Mouse (Mus musculus) ES-Bruce4 (cell line): ENCODE results near the gene Mvb12b.

Source experiments
- CTCF ChIP-seq: IDR thresholded peaks from one replicate; pipeline ENCODE4 v1.8.1; 2011; ENCODE audit warnings: low read depth, low read length
- POLR2A ChIP-seq: IDR thresholded peaks from one replicate; pipeline ENCODE4 v1.8.1; 2011; ENCODE audit warnings: low read length; ENCODE audit not compliant: insufficient read depth

- TF ChIP-seq CTCF (peak; percentile 46), POLR2A (no peak)
These were observed 5.4 kb upstream of the Mvb12b start for GRCm38 (mm10) chr2:33893151-33893550.
